Mouse (Mus musculus) right cerebral cortex, adult 2 months (tissue): ENCODE measurements around the gene Arntl.

ENCODE experiments used
- DNase-seq, 2 experiments: peaks; one replicate each; pipeline ENCODE4 v3.0.0; 2021 to 2022; ENCODE audit warnings: low spot score in 2 of 2

Gene Arntl

DNA sequence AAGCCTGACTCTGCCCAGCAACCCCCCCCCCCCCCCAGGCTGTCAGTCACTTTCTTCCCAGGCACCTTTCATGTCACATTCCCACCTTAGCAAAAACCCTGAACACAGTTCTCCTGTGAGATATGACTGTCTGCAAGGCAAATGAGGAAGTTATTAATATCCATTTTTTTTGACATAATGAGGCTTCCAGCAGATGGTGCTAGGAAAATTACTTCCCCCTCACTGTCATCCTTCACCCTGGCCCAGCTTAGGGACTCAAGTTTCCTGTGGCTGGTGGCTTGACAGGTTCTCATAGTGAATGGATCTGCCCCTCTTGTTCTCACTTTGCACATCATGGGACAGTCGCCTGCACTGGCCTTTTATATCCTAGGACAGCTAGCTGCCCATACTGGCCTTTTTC lies 81.9 kb downstream of the Arntl start:
- DNase-seq = peak in 1 of 2 experiments; percentile 37

DNA sequence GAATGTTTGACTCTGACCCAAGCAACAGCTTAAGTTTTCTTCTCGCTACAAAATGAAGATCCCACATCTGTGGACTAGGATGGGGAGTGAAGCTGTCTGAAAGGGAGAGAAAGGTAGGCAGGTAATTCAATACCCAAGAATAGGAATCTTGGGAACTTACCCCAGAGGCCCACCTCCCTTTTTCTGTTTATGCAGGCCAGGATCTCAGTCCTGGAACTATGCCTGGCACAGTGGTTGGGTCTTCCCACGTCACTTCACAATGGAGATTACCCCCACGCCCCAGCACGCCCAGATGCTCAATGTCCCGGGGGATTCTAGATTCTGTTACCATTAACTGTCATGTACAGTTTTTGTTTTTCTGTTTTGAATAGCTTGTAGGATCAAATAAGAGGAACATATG lies 84.5 kb downstream of the Arntl start:
- DNase-seq = no peak

DNA sequence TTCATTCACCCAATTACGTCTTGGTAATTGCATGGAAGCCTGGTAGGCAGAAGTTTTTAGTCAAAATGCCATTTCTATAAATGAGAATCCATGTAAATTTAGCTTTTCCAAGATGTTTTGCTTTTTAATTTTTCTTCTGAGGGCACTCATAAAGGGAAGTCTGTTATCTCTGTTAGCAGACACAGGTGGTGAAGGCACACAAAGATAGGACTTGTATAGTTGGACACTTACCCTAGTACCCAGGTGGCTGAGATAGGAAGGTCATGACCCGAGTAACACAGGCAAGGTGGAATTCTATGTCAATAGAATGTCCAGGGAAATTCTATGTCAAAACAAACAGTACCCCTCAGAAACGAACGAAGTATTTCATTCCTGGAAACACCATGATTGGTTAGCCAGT lies 84.9 kb downstream of the Arntl start:
- no peak for DNase-seq

DNA sequence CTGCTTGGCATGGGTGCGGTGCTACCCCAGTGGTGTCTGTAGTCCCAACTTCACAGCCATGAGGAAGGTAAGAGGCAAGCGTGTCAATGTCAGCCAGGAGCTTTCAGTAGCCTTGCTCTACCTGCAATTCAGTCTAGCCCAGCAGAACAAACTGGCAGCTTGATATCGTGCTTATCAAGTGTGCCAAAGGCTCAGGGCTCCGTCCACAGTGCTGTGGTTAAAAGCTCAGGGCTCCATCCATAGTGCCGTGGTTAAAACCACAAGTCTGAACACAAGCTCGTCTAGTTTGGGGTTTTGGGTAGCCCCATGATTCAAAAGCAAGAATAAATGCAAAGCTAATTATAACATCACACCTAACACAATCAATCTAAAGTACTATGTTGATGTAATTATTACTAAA lies 87.3 kb downstream of the Arntl start:
- no peak for DNase-seq

DNA sequence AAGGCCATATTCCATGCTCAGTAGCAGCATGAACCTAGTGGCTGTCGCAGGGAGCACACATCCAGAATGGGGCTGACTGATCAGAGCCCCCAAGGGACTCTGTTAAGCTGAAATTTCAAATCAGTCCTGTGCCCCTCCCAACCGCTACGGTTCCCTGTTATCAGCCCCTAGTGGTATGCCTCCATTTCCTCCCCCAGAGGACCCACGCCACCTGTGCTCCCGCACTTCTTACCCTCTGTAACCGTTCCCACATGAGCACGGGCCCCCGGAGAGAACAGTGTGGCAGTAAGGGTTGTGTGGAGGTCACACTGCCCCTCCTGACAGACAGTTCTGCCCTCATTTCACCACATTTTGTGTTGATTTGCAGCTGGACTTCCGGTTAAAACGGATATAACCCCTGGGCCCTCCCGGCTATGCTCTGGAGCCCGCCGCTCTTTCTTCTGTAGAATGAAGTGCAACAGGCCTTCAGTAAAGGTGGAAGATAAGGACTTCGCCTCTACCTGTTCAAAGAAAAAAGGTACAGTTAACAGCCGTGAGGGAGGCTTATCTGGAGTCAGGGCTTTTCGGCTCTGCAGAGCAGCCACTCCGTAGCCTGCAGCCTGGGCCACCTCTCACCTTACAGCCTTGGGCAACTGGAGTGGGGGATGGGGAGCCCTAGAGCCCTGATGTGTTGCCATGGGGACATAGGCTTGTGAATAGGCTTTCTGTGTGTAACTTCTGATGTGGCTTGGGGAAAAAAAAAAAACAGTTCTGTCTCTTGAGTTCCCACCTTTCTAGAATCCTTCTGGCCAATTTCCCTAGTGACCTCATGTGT lies 88.0 kb downstream of the Arntl start:
- DNase-seq = no peak

DNA sequence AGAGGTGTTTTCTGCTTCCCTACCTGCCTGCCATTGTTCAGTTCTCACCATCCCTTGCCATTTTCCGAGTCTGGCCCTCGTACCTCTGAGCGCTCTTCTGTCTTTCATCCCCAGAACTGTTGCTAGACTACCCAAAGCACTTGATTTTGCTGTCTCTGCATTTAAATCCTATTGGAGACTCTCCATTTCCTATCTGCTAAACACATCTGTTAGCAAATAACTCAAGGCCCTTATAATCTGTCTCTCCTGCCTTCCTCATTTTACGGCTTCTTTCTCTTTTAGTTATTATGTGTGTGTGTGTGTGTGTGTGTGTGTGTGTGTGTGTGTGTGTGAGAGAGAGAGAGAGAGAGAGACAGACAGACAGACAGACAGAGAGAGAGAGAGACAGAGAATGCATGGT lies 90.5 kb downstream of the Arntl start:
- no peak for DNase-seq

DNA sequence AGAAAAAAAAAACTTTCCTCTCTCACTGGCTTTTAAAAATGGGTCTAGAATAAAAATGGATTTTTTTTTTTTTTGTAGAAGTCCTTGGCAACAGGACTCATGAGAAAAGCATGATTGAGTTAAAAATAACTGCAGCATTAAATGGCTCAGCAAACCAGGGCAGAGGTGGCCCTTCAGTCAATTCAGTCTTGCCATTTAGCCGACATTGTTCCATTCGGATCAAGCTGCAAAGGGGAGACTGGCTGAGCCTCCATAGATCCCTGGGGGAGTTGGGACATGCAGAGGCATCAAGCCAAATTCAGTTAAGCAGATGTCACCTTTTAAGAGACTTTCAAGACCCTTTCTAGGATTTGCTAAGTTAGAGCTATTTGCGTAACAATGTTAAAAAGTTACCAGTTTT lies 102.9 kb downstream of the Arntl start:
- DNase-seq = no peak

DNA sequence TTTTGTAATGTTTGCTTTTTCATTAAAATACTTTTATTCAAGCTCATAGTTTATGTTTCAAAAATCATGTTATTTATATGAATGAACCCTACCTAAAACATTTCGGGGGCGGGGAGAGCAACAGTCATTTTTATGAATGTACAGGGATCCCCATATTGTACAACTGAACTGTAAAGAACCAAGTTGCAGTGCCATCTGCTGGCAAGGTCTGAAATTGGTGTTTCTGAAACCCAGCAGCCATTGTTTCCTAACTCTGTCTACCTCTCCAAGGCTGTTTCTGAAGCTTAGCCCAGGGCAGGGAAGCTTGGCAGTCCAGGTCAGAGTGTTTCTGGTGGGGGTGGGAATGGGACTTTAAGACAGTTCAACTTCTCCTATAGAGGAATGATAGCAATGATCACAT lies 104.5 kb downstream of the Arntl start:
- peak; percentile 80 to 85 for DNase-seq

DNA sequence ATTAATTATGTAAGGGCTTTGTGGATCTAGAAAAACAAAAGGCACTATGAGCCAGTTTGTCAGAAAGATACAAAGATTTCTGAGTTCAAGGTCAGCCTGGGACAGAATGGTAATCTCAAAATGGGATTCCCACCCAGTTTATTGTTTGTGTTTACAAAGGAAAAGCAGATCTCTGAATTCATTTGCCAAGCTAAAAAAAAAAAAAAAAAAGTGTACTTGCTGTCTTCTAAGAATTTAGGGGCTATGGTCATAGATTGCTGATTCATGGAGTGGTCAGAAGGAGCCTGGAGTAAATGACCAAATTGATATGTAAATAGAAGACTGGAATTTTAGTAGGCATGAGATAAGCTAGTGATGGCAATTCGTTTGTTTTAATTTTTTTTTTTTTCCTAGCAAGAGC lies 112.9 kb downstream of the Arntl start:
- no peak for DNase-seq

DNA sequence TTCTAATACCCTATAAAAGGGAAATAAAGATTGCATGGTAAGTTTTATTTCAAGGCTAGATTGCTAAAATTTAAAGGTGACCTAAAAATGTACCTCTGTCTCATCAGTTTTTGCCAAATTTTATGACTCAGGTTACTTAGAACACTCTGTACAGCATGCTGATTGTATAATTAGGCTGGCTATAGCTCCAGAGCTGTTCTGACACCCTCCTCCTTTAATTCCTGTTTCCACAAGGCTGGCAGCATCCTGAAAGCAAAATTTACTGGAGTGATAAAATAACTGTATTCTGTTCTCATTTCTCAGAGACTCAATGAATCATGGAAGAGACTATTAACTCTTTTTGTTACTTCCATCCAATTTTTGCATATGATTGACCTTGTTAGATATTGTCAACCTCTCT lies 126.8 kb downstream of the Arntl start:
- DNase-seq = no peak

DNA sequence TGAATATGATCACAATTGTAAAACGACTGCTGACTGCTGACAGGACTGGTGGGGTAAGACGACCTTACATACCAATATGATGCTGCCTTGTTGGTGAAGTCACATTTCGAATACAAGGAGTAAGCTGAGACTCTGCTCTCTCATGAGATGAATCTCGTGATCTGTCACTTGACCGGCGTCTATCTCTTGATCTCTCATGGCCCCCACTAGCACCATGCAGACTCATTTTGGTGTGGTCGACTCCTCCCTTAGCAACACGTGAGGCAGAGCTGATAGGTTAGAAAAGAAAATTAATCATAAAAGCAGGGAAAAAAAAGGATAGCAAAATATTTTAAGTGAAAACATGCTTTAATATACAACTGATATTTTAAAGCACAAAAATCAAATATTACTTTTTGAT lies 128.0 kb downstream of the Arntl start:
- DNase-seq = no peak

DNA sequence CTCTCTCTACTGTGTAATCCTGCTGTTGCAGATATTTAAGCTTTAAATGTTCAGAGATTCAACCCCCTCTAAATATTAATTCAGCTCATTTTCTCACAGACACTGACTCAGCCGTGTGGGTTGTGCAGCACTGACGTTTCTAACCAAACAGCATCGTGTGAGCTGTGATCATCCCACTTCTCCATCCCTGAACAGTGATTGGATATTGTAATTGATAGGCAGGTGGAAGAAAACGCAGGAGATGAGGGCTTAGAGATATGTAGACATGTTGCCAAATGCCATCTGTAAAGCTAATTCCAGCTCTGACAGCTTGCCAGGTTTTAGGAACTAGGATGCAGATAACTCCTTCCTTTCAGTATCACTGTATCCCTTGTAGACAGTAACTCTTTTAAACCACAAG lies 140.0 kb downstream of the Arntl start:
- DNase-seq = peak; percentile 82

DNA sequence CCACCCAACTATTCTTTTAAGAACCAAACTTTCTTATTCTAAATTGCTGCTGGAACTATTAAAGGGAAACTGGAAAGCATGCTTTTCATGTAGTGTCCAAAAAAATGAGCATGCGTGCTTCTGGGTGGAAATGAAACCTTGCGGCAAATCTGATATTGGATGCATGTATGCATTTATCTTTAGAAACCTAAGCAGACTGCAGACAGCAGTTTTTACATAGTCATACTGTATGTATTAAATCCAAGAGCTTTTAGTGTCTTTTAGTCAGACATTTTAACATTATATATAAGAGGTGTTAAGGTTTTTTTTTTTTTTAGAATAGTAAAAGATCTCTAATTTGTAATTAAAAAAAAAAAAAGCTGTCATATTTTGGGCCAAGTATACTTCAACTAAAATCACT lies 140.4 kb downstream of the Arntl start:
- no peak for DNase-seq

DNA sequence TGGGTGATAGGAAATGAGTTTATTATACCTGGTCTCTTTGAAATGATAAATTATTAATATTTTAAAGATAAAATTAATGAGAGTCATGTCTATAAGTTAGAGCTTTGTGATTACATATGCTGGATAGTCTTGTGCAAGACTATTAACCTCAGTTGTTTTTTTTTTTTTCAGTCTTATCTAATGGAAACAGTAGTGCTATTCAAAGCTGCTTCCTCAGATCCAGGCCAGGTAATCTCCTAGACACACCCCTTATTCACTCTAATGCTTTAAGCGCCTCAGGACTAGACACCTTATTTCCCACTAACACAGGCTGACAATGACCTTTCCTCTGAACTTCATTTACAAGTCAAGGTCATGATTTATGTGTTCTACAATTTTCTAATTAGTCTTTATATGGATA lies 141.8 kb downstream of the Arntl start:
- DNase-seq = no peak
